Mouse (Mus musculus): ENCODE measurements around the gene Arfgap3.

GRCm38 (mm10) chr15:83309878-83310277, 40.2 kb downstream of the Arfgap3 start:
- TF ChIP-seq POLR2A (IDR thresholded peaks at IDR 0.05; ENCODE audit: borderline replicate concordance, insufficient read depth, low read length) (no peak), CTCF (IDR thresholded peaks at IDR 0.05; ENCODE audit: borderline replicate concordance, insufficient read depth, low read depth, low read length) (no peak)

All from cerebellum, adult 2 months (tissue).